Mouse (Mus musculus) heart, embryonic 12.5 days (tissue): ENCODE measurements around the gene Mycn. TPM values are rescaled to one million over a fixed set of nuclear protein-coding genes. Genes with fewer than 3 reads are reported as not detected.
A peak's percentile ranks its signal among the peaks of the same experiment; 100 is the strongest.

Experiments used
- ATAC-seq: fragments of 200-750 bp; cut with Nextera tagmentation; 2 replicates; pipeline ENCODE4 v1.8.0; 2017; ENCODE audit warnings: moderate TSS enrichment, moderate library complexity; ENCODE audit not compliant: insufficient number of reproducible peaks, low FRiP score
- H3K27ac ChIP-seq: fragments of 300-500 bp; sonication (generic); 2 replicates; pipeline ENCODE4 v1.5.1; 2016; ENCODE audit warnings: mild to moderate bottlenecking, moderate library complexity; ENCODE audit not compliant: poor library complexity, severe bottlenecking
- H3K27me3 ChIP-seq: fragments of 300-500 bp; sonication (generic); replicated peaks from 2 replicates; pipeline ENCODE4 v1.6.1; 2016; ENCODE audit warnings: mild to moderate bottlenecking, moderate library complexity
- H3K36me3 ChIP-seq: fragments of 300-500 bp; sonication (generic); 2 replicates; pipeline ENCODE4 v1.6.1; 2016; ENCODE audit warnings: mild to moderate bottlenecking, moderate library complexity
- H3K4me1 ChIP-seq: fragments of 300-500 bp; sonication (generic); replicated peaks from 2 replicates; pipeline ENCODE4 v1.6.1; 2016; ENCODE audit warnings: mild to moderate bottlenecking
- H3K4me2 ChIP-seq: fragments of 300-500 bp; sonication (generic); 2 replicates; pipeline ENCODE4 v1.6.1; 2016; ENCODE audit warnings: mild to moderate bottlenecking, moderate library complexity
- H3K4me3 ChIP-seq: fragments of 300-500 bp; sonication (generic); 2 replicates; pipeline ENCODE4 v1.5.1; 2016; ENCODE audit warnings: mild to moderate bottlenecking
- H3K9ac ChIP-seq: fragments of 300-500 bp; sonication (generic); 2 replicates; pipeline ENCODE4 v1.6.1; 2016; ENCODE audit warnings: mild to moderate bottlenecking, moderate library complexity
- H3K9me3 ChIP-seq: fragments of 300-500 bp; sonication (generic); replicated peaks from 2 replicates; pipeline ENCODE4 v1.6.1; 2016; ENCODE audit warnings: mild to moderate bottlenecking, moderate library complexity
- WGBS: fragments of 180-500 bp; shearing (Covaris S2); methylation state at CpG from one replicate; pipeline ENCODE4 v1.1.7; 2016; 5-methylcytosine and 5-hydroxymethylcytosine counted together
- polyA plus RNA-seq: library from polyadenylated mRNA; unstranded; fragments of >200 nt; fragmentation: Nextera tagmentation; extraction: Ambion mirVana; gene quantifications from 2 replicates; pipeline ENCODE4 v1.2.1, GENCODE M21; 2016

Mycn gene
- polyA plus RNA-seq, 1 experiment from 2014 or later: 75.0 TPM

GRCm38 (mm10) chr12:12926975-12927527 is 14.7 kb downstream of the Mycn start:
- no peak for ATAC-seq
- H3K36me3 ChIP-seq: no peaks in the 10 kb centered on the region

DNA sequence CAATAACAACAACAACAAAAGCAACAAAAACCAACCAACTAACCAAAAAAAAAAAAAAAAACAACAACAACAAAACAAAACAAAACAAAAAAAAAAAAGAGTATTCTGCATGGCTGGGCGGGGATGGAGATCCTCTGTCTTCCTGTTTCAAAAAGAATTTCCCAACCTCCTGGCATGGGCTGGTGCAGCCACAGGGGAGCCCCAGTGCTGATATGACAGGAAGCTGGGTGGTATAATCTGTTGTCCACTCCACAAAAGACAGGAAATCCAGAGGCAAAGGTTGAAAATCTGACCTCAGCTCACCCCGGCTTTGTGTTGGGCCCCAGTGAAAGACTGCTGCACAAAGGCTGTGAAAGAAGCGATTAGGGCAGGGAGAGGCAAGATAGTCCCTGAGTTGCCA is 17.3 kb downstream of the Mycn start:
- Histone ChIP-seq H3K4me3 (no peak overlapping the region), H3K27ac (no peak overlapping the region), H3K36me3 (no peaks in the 10 kb centered on the region), H3K4me2 (no peak overlapping the region), H3K4me1 (peaks cover 12% of the 10 kb centered on the region), H3K9me3 (no peaks in the 10 kb centered on the region; the same call in 1 of the 2 replicates), H3K9ac (no peak overlapping the region), H3K27me3 (no peaks in the 10 kb centered on the region)
- no peak; the same call in 1 of the 2 replicates for ATAC-seq
- WGBS: 69% methylated on average over 3 of the region's 3 CpGs

More at GRCm38 (mm10) chr12:12926975-12927527, 14.7 kb downstream of the Mycn start:
- Histone ChIP-seq H3K9me3 (no peaks in the 10 kb centered on the region; the same call in 1 of the 2 replicates), H3K4me3 (no peak overlapping the region), H3K9ac (no peak overlapping the region), H3K4me1 (peaks cover 4% of the 10 kb centered on the region), H3K27me3 (no peaks in the 10 kb centered on the region), H3K4me2 (no peak overlapping the region), H3K27ac (no peak overlapping the region)
- WGBS: 82% methylated on average over 3 of the region's 3 CpGs

DNA sequence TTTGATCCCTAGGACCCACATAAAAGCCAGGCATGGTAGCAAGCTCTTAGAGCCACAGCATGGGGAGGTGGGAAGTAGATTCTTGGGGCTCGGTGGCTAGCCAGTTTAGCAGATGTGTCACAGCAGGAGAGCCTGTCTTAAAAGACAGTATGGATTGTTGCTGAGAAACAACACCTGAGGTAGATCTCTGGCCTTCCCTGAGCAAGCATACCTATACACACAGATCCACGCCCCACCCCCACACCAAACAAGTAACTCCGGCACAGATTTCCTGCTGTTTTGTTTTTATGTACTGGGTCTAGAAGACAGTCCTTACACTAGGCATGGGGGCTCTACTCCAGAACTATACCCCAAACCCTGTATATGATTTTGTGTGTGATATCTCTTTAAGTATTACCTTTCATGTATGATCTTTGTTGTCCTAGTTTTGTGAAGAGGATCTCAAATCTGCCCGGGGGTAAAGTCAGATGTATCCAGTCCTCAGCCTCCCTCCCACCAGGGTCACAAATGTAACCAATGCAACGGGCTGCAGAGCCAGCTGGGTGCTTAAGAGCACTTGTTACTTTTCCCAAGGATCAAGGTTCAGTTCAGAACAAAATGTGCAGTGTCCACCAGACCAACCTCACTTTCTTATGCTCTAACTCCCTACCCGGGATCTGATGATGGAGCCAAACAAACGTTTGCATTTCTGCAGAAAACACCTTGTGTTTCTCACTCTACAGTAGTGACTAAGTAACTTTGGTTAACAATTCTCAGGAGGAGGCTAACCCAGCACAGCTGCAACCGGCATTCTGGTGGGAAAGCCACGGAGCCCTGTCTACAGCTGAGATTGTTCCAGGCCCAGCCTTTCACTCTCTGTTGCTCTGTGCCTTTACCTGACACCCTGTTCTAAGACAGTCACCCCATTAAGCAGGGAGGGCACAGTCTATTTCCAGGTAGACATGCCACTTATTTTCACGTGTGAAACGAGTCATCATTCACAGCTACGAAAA is 21.3 kb downstream of the Mycn start:
- Histone ChIP-seq H3K36me3 (no peaks in the 10 kb centered on the region), H3K27me3 (no peaks in the 10 kb centered on the region), H3K9ac (no peak overlapping the region), H3K4me3 (no peak overlapping the region), H3K4me1 (peaks cover 18% of the 10 kb centered on the region), H3K4me2 (no peak overlapping the region), H3K9me3 (no peaks in the 10 kb centered on the region), H3K27ac (no peak overlapping the region)
- WGBS: 33% methylated on average over 12 of the region's 12 CpGs
- ATAC-seq: no peak

GRCm38 (mm10) chr12:12916298-12916697 is 25.4 kb downstream of the Mycn start:
- Histone ChIP-seq H3K4me3 (no peak overlapping the region), H3K36me3 (no peaks in the 10 kb centered on the region), H3K4me1 (peaks cover 14% of the 10 kb centered on the region), H3K27ac (no peak overlapping the region), H3K9me3 (no peaks in the 10 kb centered on the region), H3K27me3 (no peaks in the 10 kb centered on the region), H3K9ac (no peak overlapping the region), H3K4me2 (no peak overlapping the region)
- WGBS: 51% methylated on average over 9 of the region's 9 CpGs
- ATAC-seq: no peak

- no peak for ATAC-seq
- no peak overlapping the region for H3K4me2 ChIP-seq
- 0 out of 2 replicates have a peak, but pooled peaks cover 4% of the 10 kb centered on the region for H3K4me1 ChIP-seq
- no peak overlapping the region for H3K4me3 ChIP-seq
- no peaks in the 10 kb centered on the region for H3K36me3 ChIP-seq
- WGBS: 72% methylated on average over 11 of the region's 11 CpGs
- no peaks in the 10 kb centered on the region for H3K27me3 ChIP-seq
- no peaks in the 10 kb centered on the region for H3K9me3 ChIP-seq
- H3K27ac ChIP-seq: no peak overlapping the region
- no peak overlapping the region for H3K9ac ChIP-seq
These were observed 31.2 kb downstream of the Mycn start for GRCm38 (mm10) chr12:12910356-12910979.

GRCm38 (mm10) chr12:12909631-12910277 is 32.0 kb downstream of the Mycn start:
- Histone ChIP-seq H3K36me3 (no peaks in the 10 kb centered on the region), H3K9me3 (no peaks in the 10 kb centered on the region), H3K4me1 (peaks cover 5% of the 10 kb centered on the region; the same call in 1 of the 2 replicates), H3K4me3 (no peak overlapping the region), H3K4me2 (no peak overlapping the region), H3K9ac (no peak overlapping the region), H3K27ac (no peak overlapping the region), H3K27me3 (no peaks in the 10 kb centered on the region)
- ATAC-seq: no peak
- 49% methylated on average over 16 of the region's 16 CpGs for WGBS

- Histone ChIP-seq H3K36me3 (no peaks in the 10 kb centered on the region), H3K4me3 (no peak overlapping the region), H3K4me1 (peaks cover 17% of the 10 kb centered on the region), H3K27me3 (no peaks in the 10 kb centered on the region), H3K9me3 (no peaks in the 10 kb centered on the region), H3K27ac (no peak overlapping the region), H3K4me2 (no peak overlapping the region), H3K9ac (no peak overlapping the region)
- 60% methylated on average over 6 of the region's 6 CpGs for WGBS
- no peak for ATAC-seq
These were observed 34.9 kb downstream of the Mycn start for GRCm38 (mm10) chr12:12906771-12907170.

GRCm38 (mm10) chr12:12906321-12906720 is 35.4 kb downstream of the Mycn start:
- Histone ChIP-seq H3K9me3 (no peaks in the 10 kb centered on the region), H3K4me1 (peaks cover 17% of the 10 kb centered on the region), H3K4me2 (no peak overlapping the region), H3K27me3 (no peaks in the 10 kb centered on the region), H3K36me3 (no peaks in the 10 kb centered on the region), H3K9ac (no peak overlapping the region), H3K27ac (no peak overlapping the region), H3K4me3 (no peak overlapping the region)
- ATAC-seq: no peak
- 35% methylated on average over 8 of the region's 8 CpGs for WGBS

DNA sequence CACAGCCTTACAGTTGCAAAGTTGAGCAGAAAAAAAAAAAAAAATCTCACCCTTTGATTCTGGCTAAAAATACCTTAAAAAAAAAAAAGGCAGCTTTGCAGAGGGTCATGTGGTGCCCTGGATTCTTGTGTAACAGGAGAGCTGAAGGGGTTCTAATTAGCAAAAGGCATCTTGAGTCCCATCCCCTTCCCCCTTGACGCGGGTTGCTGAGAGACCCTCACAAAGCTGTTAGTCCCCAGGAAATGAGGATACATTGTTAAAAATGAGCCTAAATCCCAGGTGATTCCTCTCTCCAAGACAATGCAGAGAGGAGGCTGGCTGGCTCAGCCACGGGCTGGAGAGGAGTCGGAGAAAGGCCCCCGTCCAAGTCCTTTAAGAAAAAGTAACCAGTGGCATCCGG is 36.6 kb downstream of the Mycn start:
- no peak overlapping the region for H3K27ac ChIP-seq
- H3K27me3 ChIP-seq: no peaks in the 10 kb centered on the region
- H3K4me3 ChIP-seq: no peak overlapping the region
- 55% methylated on average over 6 of the region's 6 CpGs for WGBS
- no peak for ATAC-seq
- no peak overlapping the region for H3K9ac ChIP-seq
- H3K4me1 ChIP-seq: peaks cover 17% of the 10 kb centered on the region
- H3K9me3 ChIP-seq: no peaks in the 10 kb centered on the region
- no peaks in the 10 kb centered on the region for H3K36me3 ChIP-seq
- H3K4me2 ChIP-seq: no peak overlapping the region

GRCm38 (mm10) chr12:12904512-12904953 is 37.2 kb downstream of the Mycn start:
- Histone ChIP-seq H3K36me3 (no peaks in the 10 kb centered on the region), H3K27ac (no peak overlapping the region), H3K4me1 (peaks cover 17% of the 10 kb centered on the region), H3K4me3 (peak overlapping the region; percentile 38), H3K4me2 (peak overlapping the region; percentile 69), H3K9me3 (no peaks in the 10 kb centered on the region), H3K27me3 (no peaks in the 10 kb centered on the region), H3K9ac (peak overlapping the region; percentile 57; the same call in 1 of the 2 replicates)
- WGBS: 6% methylated on average over 23 of the region's 23 CpGs
- peak; percentile 73 for ATAC-seq
